Mouse (Mus musculus): ENCODE measurements around the gene Spsb4. TPM values are rescaled to one million over a fixed set of nuclear protein-coding genes. Genes with fewer than 3 reads are reported as not detected.

Spsb4 gene
- total RNA-seq, 2 experiments from 2014 or later = 5.6 to 10.5 TPM

GRCm38 (mm10) chr9:97017811-97018641 lies 617 bp downstream of the Spsb4 start:
- intact Hi-C loops (cut with DNase I) = loop anchor here (2.0 to 5.0 kb wide), 3 partner anchors 49 to 101 kb away; no protein-coding TSS in a partner anchor
- peak; percentile 16 for DNase-seq (ENCODE audit: low spot score)

- intact Hi-C loops (cut with DNase I) = loop anchor here (5.0 kb wide), 1 partner anchor 100 kb away; no protein-coding TSS in a partner anchor
- DNase-seq (ENCODE audit: low spot score) = no peak
Observed at GRCm38 (mm10) chr9:97017121-97017810, 1.4 kb downstream of the Spsb4 start.

GRCm38 (mm10) chr9:97015751-97016150 lies 2.9 kb downstream of the Spsb4 start:
- DNase-seq (ENCODE audit: low spot score) = no peak
- intact Hi-C loops (cut with DNase I) = loop anchor here (5.0 kb wide), 1 partner anchor 98 kb away; no protein-coding TSS in a partner anchor

GRCm38 (mm10) chr9:97013698-97014097 lies 4.9 kb downstream of the Spsb4 start:
- DNase-seq (ENCODE audit: low spot score) = no peak
- intact Hi-C loops (cut with DNase I) = no loop called here

- DNase-seq (ENCODE audit: low spot score) = no peak
- intact Hi-C loops (cut with DNase I) = no loop called here
Observed at GRCm38 (mm10) chr9:97013153-97013552, 5.5 kb downstream of the Spsb4 start.

GRCm38 (mm10) chr9:97011454-97012195 lies 7.0 kb downstream of the Spsb4 start:
- DNase-seq (ENCODE audit: low spot score) = no peak
- intact Hi-C loops (cut with DNase I) = no loop called here

GRCm38 (mm10) chr9:97010447-97010846 lies 8.2 kb downstream of the Spsb4 start:
- intact Hi-C loops (cut with DNase I) = no loop called here
- no peak for DNase-seq (ENCODE audit: low spot score)

GRCm38 (mm10) chr9:97004726-97005125 lies 13.9 kb downstream of the Spsb4 start:
- intact Hi-C loops (cut with DNase I) = no loop called here
- DNase-seq (ENCODE audit: low spot score) = no peak

GRCm38 (mm10) chr9:97003173-97003572 lies 15.5 kb downstream of the Spsb4 start:
- DNase-seq (ENCODE audit: low spot score) = no peak
- intact Hi-C loops (cut with DNase I) = no loop called here

- intact Hi-C loops (cut with DNase I) = no loop called here
- DNase-seq (ENCODE audit: low spot score) = no peak
Observed at GRCm38 (mm10) chr9:97002654-97003053, 16.0 kb downstream of the Spsb4 start.

- intact Hi-C loops (cut with DNase I) = no loop called here
- no peak for DNase-seq (ENCODE audit: low spot score)
Observed at GRCm38 (mm10) chr9:97002025-97002424, 16.6 kb downstream of the Spsb4 start.

- intact Hi-C loops (cut with DNase I) = no loop called here
Observed at GRCm38 (mm10) chr9:97001458-97001857, 17.2 kb downstream of the Spsb4 start.

GRCm38 (mm10) chr9:96995717-96996116 lies 22.9 kb downstream of the Spsb4 start:
- DNase-seq (ENCODE audit: low spot score) = no peak
- intact Hi-C loops (cut with DNase I) = no loop called here

More at GRCm38 (mm10) chr9:97001458-97001857, 17.2 kb downstream of the Spsb4 start:
- DNase-seq (ENCODE audit: low spot score) = no peak

- intact Hi-C loops (cut with DNase I) = no loop called here
- DNase-seq (ENCODE audit: low spot score) = no peak
Observed at GRCm38 (mm10) chr9:96994733-96995132, 23.9 kb downstream of the Spsb4 start.

GRCm38 (mm10) chr9:96991118-96991517 lies 27.5 kb downstream of the Spsb4 start:
- no peak for DNase-seq (ENCODE audit: low spot score)
- intact Hi-C loops (cut with DNase I) = no loop called here

GRCm38 (mm10) chr9:96989389-96989990 lies 29.2 kb downstream of the Spsb4 start:
- DNase-seq (ENCODE audit: low spot score) = peak; percentile 18
- intact Hi-C loops (cut with DNase I) = no loop called here

- DNase-seq (ENCODE audit: low spot score) = no peak
- intact Hi-C loops (cut with DNase I) = no loop called here
Observed at GRCm38 (mm10) chr9:96986797-96987473, 31.7 kb downstream of the Spsb4 start.

GRCm38 (mm10) chr9:96984034-96984433 lies 34.6 kb downstream of the Spsb4 start:
- DNase-seq (ENCODE audit: low spot score) = no peak
- intact Hi-C loops (cut with DNase I) = no loop called here

GRCm38 (mm10) chr9:96982940-96983339 lies 35.7 kb downstream of the Spsb4 start:
- intact Hi-C loops (cut with DNase I) = no loop called here
- DNase-seq (ENCODE audit: low spot score) = no peak

Measured in heart, postnatal 25 days (tissue).